Mouse (Mus musculus) brain, embryonic 14.5 days (tissue): ENCODE data around the gene Il17f.

Source experiments
- CTCF ChIP-seq: fragments of 200-500 bp; IDR thresholded peaks from 2 replicates; pipeline ENCODE4 v1.5.1; 2012; ENCODE audit warnings: inconsistent platforms, mild to moderate bottlenecking, moderate library complexity, borderline replicate concordance; ENCODE audit not compliant: insufficient read depth, insufficient read length; ENCODE audit errors: extremely low read depth
- POLR2A ChIP-seq: fragments of 200-500 bp; IDR thresholded peaks from 2 replicates; pipeline ENCODE4 v1.6.1; 2012; ENCODE audit warnings: mild to moderate bottlenecking, inconsistent platforms, borderline replicate concordance; ENCODE audit not compliant: poor library complexity, insufficient read depth, insufficient read length, severe bottlenecking; ENCODE audit errors: extremely low read depth

GRCm38 (mm10) chr1:20814521-20814920 lies 24.1 kb upstream of the Il17f start:
- TF ChIP-seq CTCF (no peak), POLR2A (no peak)
